Mouse (Mus musculus): ENCODE results near the gene Hmgb1. TPM values are rescaled to one million over a fixed set of nuclear protein-coding genes. Genes with fewer than 3 reads are reported as not detected.

The Hmgb1 gene
- polyA plus RNA-seq, 1 experiment from 2014 or later: 712 TPM

- ATAC-seq (ENCODE audit: low FRiP score, low TSS enrichment): no peak
Observed at GRCm38 (mm10) chr5:149017181-149017580, 167.1 kb downstream of the Hmgb1 start.

GRCm38 (mm10) chr5:149016261-149016660 is 168.0 kb downstream of the Hmgb1 start:
- no peak overlapping the region for H3K4me3 ChIP-seq (ENCODE audit: low read depth, low read length)
- no peaks in the 10 kb centered on the region for H3K9me3 ChIP-seq (ENCODE audit: control insufficient read depth, low read length)
- H3K27me3 ChIP-seq (ENCODE audit: control insufficient read depth, insufficient read depth, low read length): no peaks in the 10 kb centered on the region
- no peak for ATAC-seq (ENCODE audit: low FRiP score, low TSS enrichment)
- H3K4me2 ChIP-seq (replicated peaks; ENCODE audit: low read depth): peak overlapping the region; percentile 79
- no peaks in the 10 kb centered on the region for H3K36me3 ChIP-seq (ENCODE audit: control insufficient read depth, insufficient read depth, low read length)
- 67% methylated on average over 5 of the region's 5 CpGs for WGBS
- H3K4me1 ChIP-seq (replicated peaks; ENCODE audit: control insufficient read depth, insufficient read depth): 0 out of 2 replicates have a peak, but pooled peaks cover 3% of the 10 kb centered on the region
- H3K9ac ChIP-seq (ENCODE audit: low read length): no peak overlapping the region
- no peak overlapping the region for H3K27ac ChIP-seq (replicated peaks)
- no peak for DNase-seq (ENCODE audit: low spot score)
- TF ChIP-seq EP300 (optimal IDR thresholded peaks at IDR 0.05) (no peak), CTCF (IDR thresholded peaks at IDR 0.05; ENCODE audit: low read depth) (no peak)

More at GRCm38 (mm10) chr5:149017181-149017580, 167.1 kb downstream of the Hmgb1 start:
- 92% methylated on average over 3 of the region's 3 CpGs for WGBS
- Histone ChIP-seq H3K4me1 (replicated peaks; ENCODE audit: control insufficient read depth, insufficient read depth) (0 out of 2 replicates have a peak, but pooled peaks cover 3% of the 10 kb centered on the region), H3K4me3 (ENCODE audit: low read depth, low read length) (no peak overlapping the region), H3K36me3 (ENCODE audit: control insufficient read depth, insufficient read depth, low read length) (no peaks in the 10 kb centered on the region), H3K27ac (replicated peaks) (no peak overlapping the region), H3K9ac (ENCODE audit: low read length) (no peak overlapping the region), H3K4me2 (replicated peaks; ENCODE audit: low read depth) (no peak overlapping the region), H3K27me3 (ENCODE audit: control insufficient read depth, insufficient read depth, low read length) (no peaks in the 10 kb centered on the region), H3K9me3 (ENCODE audit: control insufficient read depth, low read length) (no peaks in the 10 kb centered on the region)
- no peak for TF ChIP-seq EP300 (optimal IDR thresholded peaks at IDR 0.05)
- TF ChIP-seq CTCF (IDR thresholded peaks at IDR 0.05; ENCODE audit: low read depth): no peak
- DNase-seq (ENCODE audit: low spot score): no peak

- ATAC-seq (ENCODE audit: low FRiP score, low TSS enrichment): peak; percentile 79
- 2% methylated on average over 35 of the region's 37 CpGs for WGBS
Observed at GRCm38 (mm10) chr5:149015335-149016201, 168.7 kb downstream of the Hmgb1 start.

GRCm38 (mm10) chr5:149014600-149015268 is 169.6 kb downstream of the Hmgb1 start:
- no peak for ATAC-seq (ENCODE audit: low FRiP score, low TSS enrichment)
- no peak for DNase-seq (ENCODE audit: low spot score)
- H3K27ac ChIP-seq (replicated peaks): no peak overlapping the region
- WGBS: 33% methylated on average over 17 of the region's 17 CpGs
- no peaks in the 10 kb centered on the region for H3K36me3 ChIP-seq (ENCODE audit: control insufficient read depth, insufficient read depth, low read length)
- no peaks in the 10 kb centered on the region for H3K9me3 ChIP-seq (ENCODE audit: control insufficient read depth, low read length)
- TF ChIP-seq EP300 (optimal IDR thresholded peaks at IDR 0.05): no peak
- TF ChIP-seq CTCF (IDR thresholded peaks at IDR 0.05; ENCODE audit: low read depth): no peak
- H3K27me3 ChIP-seq (ENCODE audit: control insufficient read depth, insufficient read depth, low read length): no peaks in the 10 kb centered on the region
- no peak overlapping the region for H3K9ac ChIP-seq (ENCODE audit: low read length)
- H3K4me3 ChIP-seq (ENCODE audit: low read depth, low read length): peak overlapping the region; percentile 50
- 0 out of 2 replicates have a peak, but pooled peaks cover 3% of the 10 kb centered on the region for H3K4me1 ChIP-seq (replicated peaks; ENCODE audit: control insufficient read depth, insufficient read depth)
- peak overlapping the region; percentile 79 for H3K4me2 ChIP-seq (replicated peaks; ENCODE audit: low read depth)

More at GRCm38 (mm10) chr5:149015335-149016201, 168.7 kb downstream of the Hmgb1 start:
- no peaks in the 10 kb centered on the region for H3K36me3 ChIP-seq (ENCODE audit: control insufficient read depth, insufficient read depth, low read length)
- H3K4me2 ChIP-seq (replicated peaks; ENCODE audit: low read depth): peak overlapping the region; percentile 79
- peak; percentile 72 for DNase-seq (ENCODE audit: low spot score)
- peak overlapping the region; percentile 50 for H3K4me3 ChIP-seq (ENCODE audit: low read depth, low read length)
- H3K27me3 ChIP-seq (ENCODE audit: control insufficient read depth, insufficient read depth, low read length): no peaks in the 10 kb centered on the region
- no peak for TF ChIP-seq EP300 (optimal IDR thresholded peaks at IDR 0.05)
- no peak for TF ChIP-seq CTCF (IDR thresholded peaks at IDR 0.05; ENCODE audit: low read depth)
- H3K9ac ChIP-seq (ENCODE audit: low read length): peak overlapping the region; percentile 78
- H3K4me1 ChIP-seq (replicated peaks; ENCODE audit: control insufficient read depth, insufficient read depth): 0 out of 2 replicates have a peak, but pooled peaks cover 3% of the 10 kb centered on the region
- peak overlapping the region; percentile 83 for H3K27ac ChIP-seq (replicated peaks)
- no peaks in the 10 kb centered on the region for H3K9me3 ChIP-seq (ENCODE audit: control insufficient read depth, low read length)

GRCm38 (mm10) chr5:149013817-149014508 is 170.3 kb downstream of the Hmgb1 start:
- no peak overlapping the region for H3K9ac ChIP-seq (ENCODE audit: low read length)
- WGBS: 73% methylated on average over 7 of the region's 7 CpGs
- no peaks in the 10 kb centered on the region for H3K27me3 ChIP-seq (ENCODE audit: control insufficient read depth, insufficient read depth, low read length)
- TF ChIP-seq CTCF (IDR thresholded peaks at IDR 0.05; ENCODE audit: low read depth) (no peak), EP300 (optimal IDR thresholded peaks at IDR 0.05) (no peak)
- ATAC-seq (ENCODE audit: low FRiP score, low TSS enrichment) (no peak), DNase-seq (ENCODE audit: low spot score) (no peak)
- no peak overlapping the region; the same call in 1 of the 2 replicates for H3K4me2 ChIP-seq (replicated peaks; ENCODE audit: low read depth)
- H3K9me3 ChIP-seq (ENCODE audit: control insufficient read depth, low read length): no peaks in the 10 kb centered on the region
- H3K36me3 ChIP-seq (ENCODE audit: control insufficient read depth, insufficient read depth, low read length): no peaks in the 10 kb centered on the region
- H3K27ac ChIP-seq (replicated peaks): no peak overlapping the region
- 0 out of 2 replicates have a peak, but pooled peaks cover 3% of the 10 kb centered on the region for H3K4me1 ChIP-seq (replicated peaks; ENCODE audit: control insufficient read depth, insufficient read depth)
- H3K4me3 ChIP-seq (ENCODE audit: low read depth, low read length): no peak overlapping the region
